Mouse (Mus musculus) gastrocnemius, postnatal 36 days (tissue): ENCODE measurements around the gene Bora. TPM values are rescaled to one million over a fixed set of nuclear protein-coding genes. Genes with fewer than 3 reads are reported as not detected.

Experiments used
- DNase-seq, 2 experiments: peaks; one replicate each; pipeline ENCODE4 v3.0.0; 2022
- intact Hi-C: fragments of 180-260 bp; cut with DNase I; formaldehyde crosslinking; loops from one replicate; pipeline ENCODE4 v1.15.1; 2025
- total RNA-seq, 2 experiments: library from RNA; stranded (reverse); gene quantifications; 2 replicates each; pipeline ENCODE4 v1.2.3; 2021

Bora gene
- total RNA-seq, 2 experiments from 2014 or later = 0.71 to 0.94 TPM

- intact Hi-C loops = no loop called here
- DNase-seq = no peak
Observed at GRCm38 (mm10) chr14:99058959-99059586, 13.1 kb downstream of the Bora start.

- intact Hi-C loops = no loop called here
Observed at GRCm38 (mm10) chr14:99060616-99061015, 14.6 kb downstream of the Bora start.

GRCm38 (mm10) chr14:99063091-99063490 is 17.1 kb downstream of the Bora start:
- DNase-seq = no peak
- intact Hi-C loops = no loop called here

More at GRCm38 (mm10) chr14:99060616-99061015, 14.6 kb downstream of the Bora start:
- no peak for DNase-seq

- intact Hi-C loops = no loop called here
- DNase-seq = no peak
Observed at GRCm38 (mm10) chr14:99071146-99071545, 25.1 kb downstream of the Bora start.

GRCm38 (mm10) chr14:99088947-99089346 is 42.9 kb downstream of the Bora start:
- DNase-seq = no peak
- intact Hi-C loops = no loop called here

- peak; percentile 97 to 98 for DNase-seq
- intact Hi-C loops = no loop called here
Observed at GRCm38 (mm10) chr14:99099267-99099966, 53.4 kb downstream of the Bora start, which contains the start of the genes Pibf1 and Dis3. TSS of gene Pibf1 (plus strand) at chr14:99099424. TSS of gene Dis3 (minus strand) at chr14:99099770.

- intact Hi-C loops = loop anchor here (5.0 kb wide), 1 partner anchor 53 kb away; the partner anchor contains the start of genes Bora and Mzt1
- DNase-seq = no peak
Observed at GRCm38 (mm10) chr14:99099967-99100587, 54.1 kb downstream of the Bora start.

GRCm38 (mm10) chr14:99103050-99103449 is 57.0 kb downstream of the Bora start:
- DNase-seq = no peak
- intact Hi-C loops = loop anchor here (5.0 kb wide), 1 partner anchor 56 kb away; the partner anchor contains the start of genes Bora and Mzt1

GRCm38 (mm10) chr14:99104542-99105123 is 58.6 kb downstream of the Bora start:
- intact Hi-C loops = loop anchor here (5.0 kb wide), 1 partner anchor 57 kb away; the partner anchor contains the start of genes Bora and Mzt1

GRCm38 (mm10) chr14:99106671-99107070 is 60.6 kb downstream of the Bora start:
- DNase-seq = no peak
- intact Hi-C loops = no loop called here

More at GRCm38 (mm10) chr14:99104542-99105123, 58.6 kb downstream of the Bora start:
- DNase-seq = no peak

- DNase-seq = no peak
- intact Hi-C loops = no loop called here
Observed at GRCm38 (mm10) chr14:99107631-99108187, 61.7 kb downstream of the Bora start.

GRCm38 (mm10) chr14:99108762-99109161 is 62.7 kb downstream of the Bora start:
- no peak for DNase-seq
- intact Hi-C loops = no loop called here

- intact Hi-C loops = no loop called here
- no peak for DNase-seq
Observed at GRCm38 (mm10) chr14:99117576-99117975, 71.6 kb downstream of the Bora start.

- intact Hi-C loops = no loop called here
- DNase-seq = no peak
Observed at GRCm38 (mm10) chr14:99121584-99122339, 75.7 kb downstream of the Bora start.

- intact Hi-C loops = no loop called here
- no peak for DNase-seq
Observed at GRCm38 (mm10) chr14:99124076-99124475, 78.1 kb downstream of the Bora start.

Other genes with a start within 250 kb of the Bora start
- gene Rpl36a-ps1, start 51.9 kb upstream of the Bora start, total RNA-seq = 1 to 10 TPM in 1 of 2 experiments, not detected in 1; 1.3 TPM
- 10 to 100 TPM; 26.9 to 30.5 TPM for gene Mzt1, start 88 bp upstream of the Bora start, total RNA-seq
- gene Pibf1, start 53.2 kb downstream of the Bora start, total RNA-seq = 1 to 10 TPM; 4.9 to 7.5 TPM
- gene Dis3, start 53.5 kb downstream of the Bora start, total RNA-seq = 10 to 100 TPM in 1 of 2 experiments, 1 to 10 TPM in 1; 8.1 to 12.0 TPM